Mouse (Mus musculus) MEL (cell line): ENCODE results near the gene Fbxl22. TPM values are rescaled to one million over a fixed set of nuclear protein-coding genes. Genes with fewer than 3 reads are reported as not detected.

Source experiments
- DNase-seq: peaks from one replicate; pipeline ENCODE4 v3.0.0; 2011; ENCODE audit warnings: low read depth, low spot score
- H3K27ac ChIP-seq: 2 replicates; pipeline ENCODE4 v1.5.1; 2012; ENCODE audit warnings: low read depth, mild to moderate bottlenecking, control low read depth, low read length, moderate library complexity; ENCODE audit not compliant: control insufficient read depth
- H3K27me3 ChIP-seq, 2 experiments: fragments of 150-350 bp in 1 of 2; sonication (generic) in 1 of 2; 2 replicates each; pipeline ENCODE4 v1.6.1; 2012; ENCODE audit warnings: low read length in 2 of 2, mild to moderate bottlenecking in 2 of 2, improper control_type of control experiment in 1 of 2, moderate library complexity in 1 of 2; ENCODE audit not compliant: insufficient read depth in 2 of 2, control insufficient read depth in 1 of 2
- H3K36me3 ChIP-seq, 2 experiments: 2 replicates each; pipeline ENCODE4 v1.6.1; 2012 to 2014; ENCODE audit warnings: low read length in 2 of 2, improper control_type of control experiment in 1 of 2, inconsistent platforms in 1 of 2, mild to moderate bottlenecking in 1 of 2; ENCODE audit not compliant: insufficient read depth in 2 of 2, control insufficient read depth in 1 of 2
- H3K4me1 ChIP-seq, 2 experiments: fragments of 150-350 bp in 1 of 2; sonication (generic) in 1 of 2; 2 replicates each; pipeline ENCODE4 v1.6.1; 2012; ENCODE audit warnings: low read length in 2 of 2, improper control_type of control experiment in 1 of 2, mild to moderate bottlenecking in 1 of 2; ENCODE audit not compliant: insufficient read depth in 2 of 2, control insufficient read depth in 1 of 2
- H3K4me3 ChIP-seq, 2 experiments: fragments of 150-350 bp in 1 of 2; sonication (generic) in 1 of 2; 2 replicates each; pipeline ENCODE4 v1.5.1; 2012; ENCODE audit warnings: low read depth in 2 of 2, low read length in 2 of 2, mild to moderate bottlenecking in 2 of 2, moderate library complexity in 2 of 2, control low read depth in 1 of 2, improper control_type of control experiment in 1 of 2; ENCODE audit not compliant: control insufficient read depth in 1 of 2, insufficient read depth in 1 of 2
- H3K79me2 ChIP-seq: 2 replicates; pipeline ENCODE4 v1.6.1; 2012; ENCODE audit warnings: mild to moderate bottlenecking, low read length, moderate library complexity; ENCODE audit not compliant: control insufficient read depth, poor library complexity, insufficient read depth
- H3K9ac ChIP-seq: 2 replicates; pipeline ENCODE4 v1.6.1; 2012; ENCODE audit warnings: low read depth, mild to moderate bottlenecking, control low read depth, low read length, moderate library complexity; ENCODE audit not compliant: control insufficient read depth, poor library complexity, severe bottlenecking
- H3K9me3 ChIP-seq: fragments of 150-350 bp; sonication (generic); replicated peaks from 2 replicates; pipeline ENCODE4 v1.6.1; 2012; ENCODE audit warnings: mild to moderate bottlenecking, low read length, improper control_type of control experiment, moderate library complexity; ENCODE audit not compliant: insufficient read depth
- BHLHE40 ChIP-seq: IDR thresholded peaks from 2 replicates; pipeline ENCODE4 v1.6.1; 2012; ENCODE audit warnings: low read depth, mild to moderate bottlenecking, inconsistent platforms, low read length, improper control_type of control experiment, borderline replicate concordance
- CTCF ChIP-seq, 3 experiments: IDR thresholded peaks in 2 of 3; conservative IDR thresholded peaks in 1 of 3; 2 replicates each; pipeline ENCODE4 v1.5.1; 2011 to 2012; ENCODE audit warnings: low read length in 3 of 3, low read depth in 2 of 3, mild to moderate bottlenecking in 2 of 3, improper control_type of control experiment in 1 of 3, inconsistent platforms in 1 of 3, mixed read lengths in 1 of 3, moderate library complexity in 1 of 3; ENCODE audit not compliant: control insufficient read depth in 1 of 3, insufficient read depth in 1 of 3, poor library complexity in 1 of 3, severe bottlenecking in 1 of 3
- ELF1 ChIP-seq: IDR thresholded peaks from 2 replicates; pipeline ENCODE4 v1.6.1; 2014; ENCODE audit warnings: low read depth, mild to moderate bottlenecking, inconsistent platforms, low read length, improper control_type of control experiment, moderate library complexity
- EP300 ChIP-seq, 2 experiments: IDR thresholded peaks; 2 replicates each; pipeline ENCODE4 v1.6.1; 2011; ENCODE audit warnings: improper control_type of control experiment in 2 of 2, low read length in 2 of 2, low read depth in 1 of 2, mild to moderate bottlenecking in 1 of 2
- ETS1 ChIP-seq: IDR thresholded peaks from 2 replicates; pipeline ENCODE4 v1.6.1; 2012; ENCODE audit warnings: low read depth, mild to moderate bottlenecking, inconsistent platforms, low read length, improper control_type of control experiment, moderate library complexity
- GATA1 ChIP-seq: IDR thresholded peaks from 2 replicates; pipeline ENCODE4 v1.6.1; 2011; ENCODE audit warnings: low read depth, low read length, improper control_type of control experiment
- MAFK ChIP-seq: IDR thresholded peaks from 2 replicates; pipeline ENCODE4 v1.6.1; 2011; ENCODE audit warnings: low read depth, mild to moderate bottlenecking, low read length, improper control_type of control experiment, borderline replicate concordance
- MAZ ChIP-seq: IDR thresholded peaks from 2 replicates; pipeline ENCODE4 v1.6.1; 2012; ENCODE audit warnings: low read depth, mild to moderate bottlenecking, inconsistent platforms, low read length, improper control_type of control experiment
- RAD21 ChIP-seq: IDR thresholded peaks from 2 replicates; pipeline ENCODE4 v1.6.1; 2011; ENCODE audit warnings: mild to moderate bottlenecking, low read depth, low read length, improper control_type of control experiment
- RCOR1 ChIP-seq: IDR thresholded peaks from 2 replicates; pipeline ENCODE4 v1.6.1; 2012; ENCODE audit warnings: low read depth, mild to moderate bottlenecking, inconsistent platforms, low read length, improper control_type of control experiment
- SIN3A ChIP-seq: IDR thresholded peaks from 2 replicates; pipeline ENCODE4 v1.6.1; 2012; ENCODE audit warnings: low read length, improper control_type of control experiment, inconsistent platforms
- SMC3 ChIP-seq: IDR thresholded peaks from 2 replicates; pipeline ENCODE4 v1.6.1; 2011; ENCODE audit warnings: low read depth, low read length, improper control_type of control experiment
- TAL1 ChIP-seq: IDR thresholded peaks from 2 replicates; pipeline ENCODE4 v1.6.1; 2012; ENCODE audit warnings: mild to moderate bottlenecking, inconsistent platforms, low read length, moderate library complexity, mixed read lengths
- TCF12 ChIP-seq: IDR thresholded peaks from 2 replicates; pipeline ENCODE4 v1.6.1; 2014; ENCODE audit warnings: low read depth, mild to moderate bottlenecking, inconsistent platforms, low read length, improper control_type of control experiment, moderate library complexity
- ZC3H11A ChIP-seq: IDR thresholded peaks from 2 replicates; pipeline ENCODE4 v1.6.1; 2012; ENCODE audit warnings: low read depth, mild to moderate bottlenecking, inconsistent platforms, low read length, improper control_type of control experiment
- polyA plus RNA-seq, 2 experiments: library from polyadenylated mRNA; stranded (reverse) in 1 of 2; unstranded in 1 of 2; fragments of >175 nt in 1 of 2; fragments of >200 nt in 1 of 2; gene quantifications; 2 replicates each; pipeline versions ENCODE4 v1.2.1 to v1.2.4; 2012; ENCODE audit warnings: low replicate concordance in 2 of 2, low read depth in 1 of 2; ENCODE audit not compliant: insufficient read length in 2 of 2, insufficient read depth in 1 of 2, missing spikeins in 1 of 2
- total RNA-seq: library from RNA; depleted of rRNA; stranded (reverse); fragments of 300-350 nt; gene quantifications from 2 replicates; pipeline ENCODE4 v1.2.3, GENCODE M21; 2012; rRNA removed

Gene Fbxl22
- 0.29 and 0.35 TPM in 2 replicates for total RNA-seq
- polyA plus RNA-seq: under 1 TPM in 1 of 2 experiments, not detected in 1; 0.47 TPM

GRCm38 (mm10) chr9:66514256-66514770, at the start of gene Fbxl22:
TSS of gene Fbxl22 (minus strand) at chr9:66514593.
- peaks cover 0 to 7% of the 10 kb centered on the region in 2 experiments; a peak in 2 of 4 replicates for H3K36me3 ChIP-seq
- peak; percentile 38 for DNase-seq
- H3K79me2 ChIP-seq: peaks cover 4% of the 10 kb centered on the region; the same call in 1 of the 2 replicates
- H3K4me1 ChIP-seq: peaks cover 0 to 7% of the 10 kb centered on the region in 2 experiments; a peak in 2 of 4 replicates
- H3K4me3 ChIP-seq: no peak within 1 kb of the TSS
- no peak within 1 kb of the TSS for H3K27ac ChIP-seq
- H3K9ac ChIP-seq: no peak within 1 kb of the TSS
- H3K9me3 ChIP-seq: no peaks in the 10 kb centered on the region
- peak; percentile 73 for TF ChIP-seq SMC3
- TF ChIP-seq CTCF (IDR thresholded peaks at IDR 0.05 in 2 of 3, conservative IDR thresholded peaks at IDR 0.05 in 1 of 3; ENCODE audit: control insufficient read depth in 1 of 3, insufficient read depth in 1 of 3, low read depth in 2 of 3, low read length in 3 of 3, poor library complexity in 1 of 3, severe bottlenecking in 1 of 3): peak; percentile 74 to 83 (median 80); a peak in 5 of 6 replicates
- TF ChIP-seq RAD21: peak; percentile 68
- no peak for TF ChIP-seq TAL1
- TF ChIP-seq ZC3H11A: peak; percentile 64
- H3K27me3 ChIP-seq: no peaks in the 10 kb centered on the region

GRCm38 (mm10) chr9:66562215-66562614, 47.8 kb upstream of the Fbxl22 start:
- Histone ChIP-seq H3K4me1 (peaks cover 17 to 38% of the 10 kb centered on the region in 2 experiments), H3K79me2 (peaks cover 2% of the 10 kb centered on the region; the same call in 1 of the 2 replicates), H3K27me3 (no peaks in the 10 kb centered on the region), H3K4me3 (no peak overlapping the region)
- TF ChIP-seq ELF1 (no peak), TCF12 (peak; percentile 68; the same call in 1 of the 2 replicates), MAZ (no peak), RCOR1 (peak; percentile 87), MAFK (0 out of 2 replicates have a peak, but pooled peaks have one; percentile 17), BHLHE40 (no peak; the same call in 1 of the 2 replicates), SIN3A (peak; percentile 73), EP300 (IDR thresholded peaks at IDR 0.05; ENCODE audit: low read depth in 1 of 2, low read length in 2 of 2) (peak; percentile 79 to 86), ETS1 (peak; percentile 83), GATA1 (peak; percentile 79)
- TF ChIP-seq, all 39 proteins: peak for 7
- Histone ChIP-seq H3K27ac (no peak overlapping the region), H3K9ac (no peak overlapping the region), H3K36me3 (peaks cover 0 to 54% of the 10 kb centered on the region in 2 experiments; a peak in 2 of 4 replicates), H3K9me3 (no peaks in the 10 kb centered on the region)
- peak; percentile 77 for DNase-seq
